Mouse (Mus musculus) hindbrain, embryonic 11.5 days (tissue): Measurements from ENCODE around the gene 2010111I01Rik. TPM values are rescaled to one million over a fixed set of nuclear protein-coding genes. Genes with fewer than 3 reads are reported as not detected.

Experiments
- ATAC-seq: fragments of 200-750 bp; cut with Nextera tagmentation; 2 replicates; pipeline ENCODE4 v1.8.0; 2017; ENCODE audit warnings: mild to moderate bottlenecking, moderate TSS enrichment, moderate library complexity; ENCODE audit not compliant: low FRiP score
- DNase-seq: peaks from one replicate; pipeline ENCODE4 v3.0.0-alpha.2; 2015; ENCODE audit warnings: low spot score
- H3K27ac ChIP-seq: fragments of 300-500 bp; sonication (generic); 2 replicates; pipeline ENCODE4 v1.5.1; 2014; ENCODE audit warnings: mild to moderate bottlenecking, low read depth, low read length
- H3K27me3 ChIP-seq: fragments of 300-500 bp; sonication (generic); 2 replicates; pipeline ENCODE4 v1.6.1; 2014; ENCODE audit warnings: mild to moderate bottlenecking, low read length, moderate library complexity, mixed read lengths; ENCODE audit not compliant: control insufficient read depth, insufficient read depth
- H3K36me3 ChIP-seq: fragments of 300-500 bp; sonication (generic); 2 replicates; pipeline ENCODE4 v1.6.1; 2014; ENCODE audit warnings: mild to moderate bottlenecking, low read length, moderate library complexity, mixed read lengths; ENCODE audit not compliant: control insufficient read depth, insufficient read depth
- H3K4me1 ChIP-seq: fragments of 300-500 bp; sonication (generic); replicated peaks from 2 replicates; pipeline ENCODE4 v1.6.1; 2014; ENCODE audit warnings: low read length, mixed read lengths; ENCODE audit not compliant: control insufficient read depth, insufficient read depth
- H3K4me2 ChIP-seq: fragments of 300-500 bp; sonication (generic); replicated peaks from 2 replicates; pipeline ENCODE4 v1.6.1; 2014; ENCODE audit warnings: mild to moderate bottlenecking, low read depth, low read length
- H3K4me3 ChIP-seq: fragments of 300-500 bp; sonication (generic); 2 replicates; pipeline ENCODE4 v1.5.1; 2014; ENCODE audit warnings: low read depth, low read length
- H3K9ac ChIP-seq: fragments of 300-500 bp; sonication (generic); 2 replicates; pipeline ENCODE4 v1.6.1; 2014; ENCODE audit warnings: low read depth, low read length
- H3K9me3 ChIP-seq: fragments of 300-500 bp; sonication (generic); 2 replicates; pipeline ENCODE4 v1.6.1; 2016; ENCODE audit warnings: low read length; ENCODE audit not compliant: control insufficient read depth
- WGBS: fragments of 180-500 bp; shearing (Covaris S2); extraction: QIAGEN DNeasy Blood & Tissue Kit; methylation state at CpG from one replicate; pipeline ENCODE4 v1.1.7; 2014; 5-methylcytosine and 5-hydroxymethylcytosine counted together
- polyA plus RNA-seq: library from polyadenylated mRNA; unstranded; fragments of >200 nt; fragmentation: Nextera tagmentation; extraction: Ambion mirVana; gene quantifications from 2 replicates; pipeline ENCODE4 v1.2.1, GENCODE M21; 2014

The 2010111I01Rik gene
- polyA plus RNA-seq, 1 experiment from 2014 or later: 46.2 TPM

GRCm38 (mm10) chr13:63172097-63172445, 207.4 kb downstream of the 2010111I01Rik start:
- DNase-seq (no peak), ATAC-seq (no peak)
- Histone ChIP-seq H3K27ac (no peak overlapping the region; the same call in 1 of the 2 replicates), H3K9ac (no peak overlapping the region), H3K4me3 (no peak overlapping the region), H3K4me2 (no peak overlapping the region), H3K36me3 (no peaks in the 10 kb centered on the region), H3K4me1 (0 out of 2 replicates have a peak, but pooled peaks cover 2% of the 10 kb centered on the region), H3K27me3 (no peaks in the 10 kb centered on the region), H3K9me3 (no peaks in the 10 kb centered on the region)
- 73% methylated on average over 3 of the region's 3 CpGs for WGBS

- H3K36me3 ChIP-seq: no peaks in the 10 kb centered on the region
- DNase-seq (no peak), ATAC-seq (no peak)
- no peak overlapping the region for H3K4me2 ChIP-seq
- H3K4me1 ChIP-seq: 0 out of 2 replicates have a peak, but pooled peaks cover 2% of the 10 kb centered on the region
- no peak overlapping the region for H3K27ac ChIP-seq
- 88% methylated on average over 6 of the region's 6 CpGs for WGBS
- H3K27me3 ChIP-seq: no peaks in the 10 kb centered on the region
- H3K9ac ChIP-seq: no peak overlapping the region
- H3K4me3 ChIP-seq: no peak overlapping the region
- H3K9me3 ChIP-seq: no peaks in the 10 kb centered on the region
Measured at GRCm38 (mm10) chr13:63174252-63175020, 209.7 kb downstream of the 2010111I01Rik start.

- DNase-seq: no peak
- Histone ChIP-seq H3K4me1 (no peaks in the 10 kb centered on the region), H3K4me3 (no peak overlapping the region), H3K9ac (no peak overlapping the region), H3K36me3 (no peaks in the 10 kb centered on the region), H3K27ac (no peak overlapping the region), H3K9me3 (no peaks in the 10 kb centered on the region), H3K27me3 (no peaks in the 10 kb centered on the region), H3K4me2 (no peak overlapping the region)
- WGBS: 76% methylated on average over 4 of the region's 4 CpGs
- ATAC-seq: no peak
Measured at GRCm38 (mm10) chr13:63176131-63176530, 211.4 kb downstream of the 2010111I01Rik start.

GRCm38 (mm10) chr13:63177232-63177631, 212.5 kb downstream of the 2010111I01Rik start:
- Histone ChIP-seq H3K9ac (no peak overlapping the region), H3K9me3 (no peaks in the 10 kb centered on the region), H3K36me3 (no peaks in the 10 kb centered on the region), H3K4me3 (no peak overlapping the region), H3K4me1 (no peaks in the 10 kb centered on the region), H3K27me3 (no peaks in the 10 kb centered on the region), H3K27ac (no peak overlapping the region), H3K4me2 (no peak overlapping the region)
- DNase-seq (no peak), ATAC-seq (no peak)
- 94% methylated on average over 4 of the region's 4 CpGs for WGBS

- Histone ChIP-seq H3K4me3 (no peak overlapping the region), H3K27me3 (no peaks in the 10 kb centered on the region), H3K4me2 (no peak overlapping the region), H3K9me3 (no peaks in the 10 kb centered on the region), H3K4me1 (no peaks in the 10 kb centered on the region), H3K36me3 (no peaks in the 10 kb centered on the region), H3K9ac (no peak overlapping the region), H3K27ac (no peak overlapping the region)
- no peak for ATAC-seq
- WGBS: 76% methylated on average over 4 of the region's 4 CpGs
- DNase-seq: no peak
Measured at GRCm38 (mm10) chr13:63180641-63181235, 216.0 kb downstream of the 2010111I01Rik start.

GRCm38 (mm10) chr13:63184946-63185345, 220.3 kb downstream of the 2010111I01Rik start:
- no peak overlapping the region for H3K9ac ChIP-seq
- no peaks in the 10 kb centered on the region for H3K36me3 ChIP-seq
- 39% methylated on average over 6 of the region's 6 CpGs for WGBS
- H3K9me3 ChIP-seq: no peaks in the 10 kb centered on the region
- DNase-seq (no peak), ATAC-seq (no peak)
- H3K27me3 ChIP-seq: no peaks in the 10 kb centered on the region
- H3K4me2 ChIP-seq: no peak overlapping the region
- H3K4me1 ChIP-seq: no peaks in the 10 kb centered on the region
- no peak overlapping the region for H3K4me3 ChIP-seq
- H3K27ac ChIP-seq: no peak overlapping the region

GRCm38 (mm10) chr13:63186217-63186616, 221.5 kb downstream of the 2010111I01Rik start:
- H3K4me2 ChIP-seq: no peak overlapping the region
- H3K4me3 ChIP-seq: no peak overlapping the region
- ATAC-seq (no peak), DNase-seq (no peak)
- no peaks in the 10 kb centered on the region for H3K36me3 ChIP-seq
- H3K9ac ChIP-seq: no peak overlapping the region
- H3K27me3 ChIP-seq: no peaks in the 10 kb centered on the region
- no peaks in the 10 kb centered on the region for H3K9me3 ChIP-seq
- H3K4me1 ChIP-seq: no peaks in the 10 kb centered on the region
- H3K27ac ChIP-seq: no peak overlapping the region
- WGBS: 72% methylated on average over 4 of the region's 4 CpGs

GRCm38 (mm10) chr13:63186642-63187041, 221.9 kb downstream of the 2010111I01Rik start:
- ATAC-seq: no peak
- Histone ChIP-seq H3K4me3 (no peak overlapping the region), H3K4me2 (no peak overlapping the region), H3K9ac (no peak overlapping the region), H3K27me3 (no peaks in the 10 kb centered on the region), H3K27ac (no peak overlapping the region), H3K36me3 (no peaks in the 10 kb centered on the region), H3K9me3 (no peaks in the 10 kb centered on the region), H3K4me1 (no peaks in the 10 kb centered on the region)
- DNase-seq: no peak
- 91% methylated on average over 1 of the region's 1 CpGs for WGBS
